Mouse (Mus musculus): Measurements from ENCODE around the gene Efcab11. TPM values are rescaled to one million over a fixed set of nuclear protein-coding genes. Genes with fewer than 3 reads are reported as not detected.

Gene Efcab11
- total and polyA plus RNA-seq, 3 experiments = 2.5 to 3.5 TPM; not detected in 1

GRCm38 (mm10) chr12:99646556-99647354 is 237.5 kb downstream of the Efcab11 start (continued):
- peak; percentile 62 for TF ChIP-seq TCF12 (IDR thresholded peaks at IDR 0.05; ENCODE audit: low read depth, low read length)
- TF ChIP-seq BHLHE40 (IDR thresholded peaks at IDR 0.05; ENCODE audit: borderline replicate concordance, low read depth, low read length) = 0 out of 2 replicates have a peak, but pooled peaks have one; percentile 13
- no peak for TF ChIP-seq SMC3 (IDR thresholded peaks at IDR 0.05; ENCODE audit: low read depth, low read length)
- peak; percentile 54 for TF ChIP-seq NELFE (IDR thresholded peaks at IDR 0.05; ENCODE audit: low read depth, low read length)
- TF ChIP-seq MYC (IDR thresholded peaks at IDR 0.05; ENCODE audit: low read depth, low read length) = peak; percentile 47; the same call in 1 of the 2 replicates
- peak; percentile 36; the same call in 1 of the 2 replicates for TF ChIP-seq HCFC1 (IDR thresholded peaks at IDR 0.05; ENCODE audit: low read depth, low read length)
- peak; percentile 81 for TF ChIP-seq TBP (IDR thresholded peaks at IDR 0.05; ENCODE audit: low read depth, low read length)
- TF ChIP-seq GATA1 (IDR thresholded peaks at IDR 0.05; ENCODE audit: low read depth, low read length) = peak; percentile 87
- no peak for TF ChIP-seq ZNF384 (IDR thresholded peaks at IDR 0.05; ENCODE audit: low read depth, low read length)
- TF ChIP-seq ZKSCAN1 (IDR thresholded peaks at IDR 0.05; ENCODE audit: low read depth, low read length) = no peak
- TF ChIP-seq KAT2A (conservative IDR thresholded peaks at IDR 0.05; ENCODE audit: low read depth, low read length) = no peak
- TF ChIP-seq CHD2 (IDR thresholded peaks at IDR 0.05; ENCODE audit: low read length) = peak; percentile 53; the same call in 1 of the 2 replicates
- TF ChIP-seq RAD21 (IDR thresholded peaks at IDR 0.05; ENCODE audit: low read depth, low read length) = no peak
- TF ChIP-seq MAX (IDR thresholded peaks at IDR 0.05; ENCODE audit: low read length) = no peak
- TF ChIP-seq ELF1 (IDR thresholded peaks at IDR 0.05; ENCODE audit: low read depth, low read length) = peak; percentile 30; the same call in 1 of the 2 replicates
- peak; percentile 65 for TF ChIP-seq SIN3A (IDR thresholded peaks at IDR 0.05; ENCODE audit: low read length)
- no peak for TF ChIP-seq POLR2AphosphoS2 (IDR thresholded peaks at IDR 0.05; ENCODE audit: low read length)
- TF ChIP-seq CTCF (IDR thresholded peaks at IDR 0.05 in 2 of 3, conservative IDR thresholded peaks at IDR 0.05 in 1 of 3; ENCODE audit: control insufficient read depth in 1 of 3, insufficient read depth in 1 of 3, low read depth in 2 of 3, low read length in 3 of 3, poor library complexity in 1 of 3, severe bottlenecking in 1 of 3) = no peak
- TF ChIP-seq GABPA (IDR thresholded peaks at IDR 0.05; ENCODE audit: low read depth, low read length) = no peak
- TF ChIP-seq JUND (IDR thresholded peaks at IDR 0.05; ENCODE audit: low read depth, low read length) = no peak
- peak; percentile 62; the same call in 1 of the 2 replicates for TF ChIP-seq MYB (IDR thresholded peaks at IDR 0.05; ENCODE audit: low read depth, low read length)
- TF ChIP-seq UBTF (IDR thresholded peaks at IDR 0.05; ENCODE audit: borderline replicate concordance, insufficient read depth, low read depth, low read length) = no peak
- TF ChIP-seq USF1 (IDR thresholded peaks at IDR 0.05; ENCODE audit: low read depth, low read length) = no peak

- H3K4me1 ChIP-seq (ENCODE audit: control insufficient read depth in 1 of 2, insufficient read depth in 2 of 2, low read length in 2 of 2) = peaks cover 5 to 11% of the 10 kb centered on the region in 2 experiments
- H3K9me3 ChIP-seq (replicated peaks; ENCODE audit: insufficient read depth, low read length) = no peaks in the 10 kb centered on the region
- peaks cover 0 to 5% of the 10 kb centered on the region in 2 experiments; a peak in 2 of 4 replicates for H3K36me3 ChIP-seq (ENCODE audit: control insufficient read depth in 1 of 2, insufficient read depth in 2 of 2, low read length in 2 of 2)
- H3K27me3 ChIP-seq (ENCODE audit: control insufficient read depth in 1 of 2, insufficient read depth in 2 of 2, low read length in 2 of 2) = no peaks in the 10 kb centered on the region
- DNase-seq (ENCODE audit: low read depth, low spot score) = no peak
- TF ChIP-seq NRF1 (IDR thresholded peaks at IDR 0.05; ENCODE audit: insufficient read depth, low read depth, low read length, poor library complexity, severe bottlenecking) = no peak
- no peak for TF ChIP-seq ELF1 (IDR thresholded peaks at IDR 0.05; ENCODE audit: low read depth, low read length)
- TF ChIP-seq USF1 (IDR thresholded peaks at IDR 0.05; ENCODE audit: low read depth, low read length) = no peak
- no peak for TF ChIP-seq UBTF (IDR thresholded peaks at IDR 0.05; ENCODE audit: borderline replicate concordance, insufficient read depth, low read depth, low read length)
- no peak for TF ChIP-seq RCOR1 (IDR thresholded peaks at IDR 0.05; ENCODE audit: low read depth, low read length)
- no peak for TF ChIP-seq EP300 (IDR thresholded peaks at IDR 0.05; ENCODE audit: low read depth in 1 of 2, low read length in 2 of 2)
- no peak for TF ChIP-seq KAT2A (conservative IDR thresholded peaks at IDR 0.05; ENCODE audit: low read depth, low read length)
- TF ChIP-seq ZC3H11A (IDR thresholded peaks at IDR 0.05; ENCODE audit: low read depth, low read length) = no peak
- no peak for TF ChIP-seq USF2 (IDR thresholded peaks at IDR 0.05; ENCODE audit: borderline replicate concordance in 1 of 2, insufficient read depth in 1 of 2, low read depth in 1 of 2, low read length in 2 of 2)
- no peaks in the 10 kb centered on the region for H3K79me2 ChIP-seq (ENCODE audit: control insufficient read depth, insufficient read depth, low read length, poor library complexity)
- H3K9ac ChIP-seq (ENCODE audit: control insufficient read depth, low read depth, low read length, poor library complexity, severe bottlenecking) = no peak overlapping the region
- no peak overlapping the region for H3K4me3 ChIP-seq (ENCODE audit: control insufficient read depth in 1 of 2, insufficient read depth in 1 of 2, low read depth in 2 of 2, low read length in 2 of 2)
- no peak overlapping the region for H3K27ac ChIP-seq (ENCODE audit: control insufficient read depth, low read depth, low read length)
Observed at GRCm38 (mm10) chr12:99645418-99645817, 238.8 kb downstream of the Efcab11 start.
